Mouse (Mus musculus): ENCODE results near the gene Kcnmb2. TPM values are rescaled to one million over a fixed set of nuclear protein-coding genes. Genes with fewer than 3 reads are reported as not detected.

Kcnmb2 gene
- polyA plus RNA-seq (2014; fragmentation: Illumina TruSeq; extraction: RNeasy Lipid Tissue Mini Kit (QIAGEN cat#74804); ENCODE audit: low replicate concordance): 0.56 TPM

DNA sequence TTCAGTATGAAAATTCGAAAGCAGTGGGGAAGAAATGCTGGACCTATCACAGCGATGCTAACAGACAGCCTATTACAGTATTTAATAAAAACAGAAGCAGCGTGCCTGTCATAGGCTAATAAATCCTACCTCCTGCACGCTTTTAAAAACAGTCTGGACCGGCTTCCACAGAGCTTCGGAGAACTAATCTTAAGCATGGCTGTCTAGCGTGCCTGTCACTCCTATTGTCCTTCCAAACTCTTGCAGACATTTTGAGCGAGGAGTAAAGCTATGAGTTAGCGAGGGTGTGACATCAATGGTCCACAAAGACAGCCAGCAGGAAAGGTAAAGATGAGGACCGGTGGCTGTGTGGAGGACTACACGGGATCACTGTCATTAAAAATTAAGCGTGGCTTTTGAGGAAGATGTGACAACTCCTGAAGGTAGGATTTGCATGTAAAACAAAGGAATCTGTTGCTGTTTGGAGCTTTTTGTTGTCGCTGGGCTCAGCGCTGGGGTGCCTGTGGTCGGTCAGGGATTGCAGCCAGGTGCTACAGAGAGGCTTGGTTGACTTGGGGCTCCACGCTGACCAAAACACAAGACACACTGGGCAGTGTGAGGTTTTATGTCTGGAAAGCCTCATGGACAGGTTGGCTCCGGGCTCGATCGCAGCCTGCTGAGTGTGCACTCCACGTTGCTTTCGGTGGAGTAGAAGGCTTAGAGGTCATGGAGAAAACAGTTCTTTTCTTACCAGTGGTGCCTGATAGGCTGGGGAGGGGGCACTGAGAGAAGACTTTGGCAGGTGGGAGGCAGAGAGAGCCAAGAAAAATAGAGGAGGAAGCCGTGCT is at the start of gene Kcnmb2:
Gene Kcnmb2, plus strand, starts transcription at position 4 of the 827 bp plus-strand sequence.

